In genomic region chr13:70282731-70283130, GRCm38 (mm10) we compare ENCODE assay signal across 20 mouse cellular contexts.
DNase-seq lines count a peak whose midpoint lies in the region; ATAC-seq and TF ChIP-seq lines count a peak whose summit lies in the region.
"Had no signal": no experiment of that assay in that cellular context is flagged by ENCODE, and none has a peak within 500 bp of the region (broad histone marks: within the 10 kb centered on the region; RNA-seq: fewer than 3 reads in every experiment).

No protein-coding gene starts in this region.

- no peaks in the 10 kb centered on the region for H3K27me3 ChIP-seq in hindbrain, embryonic 14.5 days (ENCODE audit: control insufficient read depth, insufficient read depth, low read length)
- H3K27me3 ChIP-seq in hindbrain, embryonic 11.5 days (ENCODE audit: control insufficient read depth, insufficient read depth, low read length), result no peaks in the 10 kb centered on the region
- H3K27me3 ChIP-seq in embryonic facial prominence, embryonic 10.5 days (replicated peaks; ENCODE audit: low read depth, poor library complexity, severe bottlenecking), result no peaks in the 10 kb centered on the region
- H3K27me3 ChIP-seq in limb, embryonic 12.5 days, result no peaks in the 10 kb centered on the region
- no peaks in the 10 kb centered on the region for H3K27me3 ChIP-seq in neural tube, embryonic 13.5 days
- H3K27me3 ChIP-seq: stomach, embryonic 15.5 days had no signal

- no peak overlapping the region for H3K4me2 ChIP-seq in hindbrain, embryonic 14.5 days (replicated peaks)
- no peak overlapping the region for H3K4me2 ChIP-seq in hindbrain, embryonic 11.5 days (replicated peaks; ENCODE audit: low read depth, low read length)
- no peak overlapping the region for H3K4me2 ChIP-seq in limb, embryonic 12.5 days
- H3K4me2 ChIP-seq in neural tube, embryonic 13.5 days, result no peak overlapping the region
- H3K4me2 ChIP-seq: heart, embryonic 11.5 days; stomach, embryonic 15.5 days had no signal

- intact Hi-C loops in heart, postnatal 10 days (cut with DNase I), result no loop called here
- intact Hi-C loops in gastrocnemius, adult 2 months (cut with DNase I), result no loop called here

- TF ChIP-seq CTCF in gastrocnemius, adult 2 months (IDR thresholded peaks at IDR 0.05), result no peak

- H3K4me1 ChIP-seq in hindbrain, embryonic 14.5 days (replicated peaks; ENCODE audit: control insufficient read depth, insufficient read depth, low read length), result peaks cover 19% of the 10 kb centered on the region; the same call in 1 of the 2 replicates
- no peaks in the 10 kb centered on the region for H3K4me1 ChIP-seq in hindbrain, embryonic 11.5 days (replicated peaks; ENCODE audit: control insufficient read depth, insufficient read depth, low read length)
- H3K4me1 ChIP-seq in embryonic facial prominence, embryonic 10.5 days, result peaks cover 6% of the 10 kb centered on the region; the same call in 1 of the 2 replicates
- H3K4me1 ChIP-seq in limb, embryonic 12.5 days (replicated peaks), result peaks cover 29% of the 10 kb centered on the region
- H3K4me1 ChIP-seq in neural tube, embryonic 13.5 days (replicated peaks), result peaks cover 36% of the 10 kb centered on the region

- whole genome bisulfite sequencing in hindbrain, embryonic 14.5 days, result 30% methylated on average over 4 of the region's 4 CpGs
- WGBS in hindbrain, embryonic 11.5 days, result 45% methylated on average over 4 of the region's 4 CpGs
- 46% methylated on average over 4 of the region's 4 CpGs for WGBS in embryonic facial prominence, embryonic 10.5 days
- 6% methylated on average over 4 of the region's 4 CpGs for WGBS in limb, embryonic 12.5 days
- 12% methylated on average over 4 of the region's 4 CpGs for WGBS in neural tube, embryonic 13.5 days

- peak overlapping the region; percentile 59 for H3K27ac ChIP-seq in hindbrain, embryonic 14.5 days
- no peak overlapping the region for H3K27ac ChIP-seq in hindbrain, embryonic 11.5 days (ENCODE audit: low read depth, low read length)
- no peak overlapping the region for H3K27ac ChIP-seq in embryonic facial prominence, embryonic 10.5 days (replicated peaks)
- H3K27ac ChIP-seq in limb, embryonic 12.5 days, result no peak overlapping the region
- H3K27ac ChIP-seq in neural tube, embryonic 13.5 days (replicated peaks), result peak overlapping the region; percentile 86
- H3K27ac ChIP-seq in gastrocnemius, adult 2 months, result no peak overlapping the region
- H3K27ac ChIP-seq: liver, embryonic 14.5 days; stomach, embryonic 15.5 days had no signal

- H3K36me3 ChIP-seq in hindbrain, embryonic 14.5 days (replicated peaks; ENCODE audit: control insufficient read depth, insufficient read depth), result no peaks in the 10 kb centered on the region
- H3K36me3 ChIP-seq in hindbrain, embryonic 11.5 days (ENCODE audit: control insufficient read depth, insufficient read depth, low read length), result no peaks in the 10 kb centered on the region
- H3K36me3 ChIP-seq in embryonic facial prominence, embryonic 10.5 days (replicated peaks), result no peaks in the 10 kb centered on the region
- H3K36me3 ChIP-seq in limb, embryonic 12.5 days, result no peaks in the 10 kb centered on the region
- H3K36me3 ChIP-seq in neural tube, embryonic 13.5 days, result no peaks in the 10 kb centered on the region
- H3K36me3 ChIP-seq: stomach, embryonic 15.5 days had no signal

- no peak overlapping the region for H3K4me3 ChIP-seq in hindbrain, embryonic 14.5 days (replicated peaks; ENCODE audit: low read length)
- no peak overlapping the region for H3K4me3 ChIP-seq in hindbrain, embryonic 11.5 days (ENCODE audit: low read depth, low read length)
- no peak overlapping the region for H3K4me3 ChIP-seq in embryonic facial prominence, embryonic 10.5 days
- no peak overlapping the region for H3K4me3 ChIP-seq in limb, embryonic 12.5 days (replicated peaks)
- no peak overlapping the region for H3K4me3 ChIP-seq in neural tube, embryonic 13.5 days
- no peak overlapping the region for H3K4me3 ChIP-seq in gastrocnemius, adult 2 months
- H3K4me3 ChIP-seq: stomach, embryonic 15.5 days had no signal

- no peak for ATAC-seq in hindbrain, embryonic 14.5 days (ENCODE audit: low FRiP score)
- ATAC-seq in hindbrain, embryonic 11.5 days (ENCODE audit: low FRiP score), result no peak
- ATAC-seq in limb, embryonic 12.5 days (ENCODE audit: insufficient number of reproducible peaks, insufficient read depth, low FRiP score, low TSS enrichment, low read depth), result peak; percentile 77; the same call in 1 of the 2 replicates
- 0 out of 2 replicates have a peak, but pooled peaks have one; percentile 54 for ATAC-seq in neural tube, embryonic 13.5 days (ENCODE audit: low read depth)
- ATAC-seq: lung, postnatal 0 days had no signal

- H3K9ac ChIP-seq in hindbrain, embryonic 14.5 days, result no peak overlapping the region
- no peak overlapping the region for H3K9ac ChIP-seq in hindbrain, embryonic 11.5 days (ENCODE audit: low read depth, low read length)
- H3K9ac ChIP-seq in limb, embryonic 12.5 days (replicated peaks), result no peak overlapping the region
- no peak overlapping the region for H3K9ac ChIP-seq in neural tube, embryonic 13.5 days
- H3K9ac ChIP-seq: liver, embryonic 14.5 days; stomach, embryonic 15.5 days had no signal

- DNase-seq in hindbrain, embryonic 14.5 days (ENCODE audit: low spot score), result no peak
- no peak for DNase-seq in hindbrain, embryonic 11.5 days (ENCODE audit: low spot score)
- DNase-seq in embryonic facial prominence, embryonic 10.5 days (ENCODE audit: low spot score), result peak; percentile 23
- no peak for DNase-seq in heart, postnatal 10 days
- DNase-seq in gastrocnemius, adult 2 months, result no peak
- no peak for DNase-seq in cerebellum, adult 11-12 months
- DNase-seq: adrenal gland, adult 2 months; cerebellum, adult 2 months; gastrocnemius, postnatal 36 days; heart, postnatal 4 days; kidney, adult 11 months; kidney, postnatal 10 days; layer of hippocampus, adult 9-11 months; spleen, adult 18-20 months had no signal

- no peaks in the 10 kb centered on the region for H3K9me3 ChIP-seq in hindbrain, embryonic 14.5 days (ENCODE audit: control insufficient read depth, low read length)
- H3K9me3 ChIP-seq in hindbrain, embryonic 11.5 days (ENCODE audit: control insufficient read depth, low read length), result no peaks in the 10 kb centered on the region
- no peaks in the 10 kb centered on the region for H3K9me3 ChIP-seq in embryonic facial prominence, embryonic 10.5 days
- H3K9me3 ChIP-seq in limb, embryonic 12.5 days, result no peaks in the 10 kb centered on the region
- no peaks in the 10 kb centered on the region for H3K9me3 ChIP-seq in neural tube, embryonic 13.5 days
- H3K9me3 ChIP-seq: stomach, embryonic 15.5 days had no signal

Comparison
In these comparisons a context has a peak if more than half of its experiments do, and no peak if none do; other contexts are left out.
1. H3K27ac ChIP-seq: peak in hindbrain, embryonic 14.5 days (single experiment) and neural tube, embryonic 13.5 days (single experiment); none in hindbrain, embryonic 11.5 days (single experiment), embryonic facial prominence, embryonic 10.5 days (single experiment), limb, embryonic 12.5 days (single experiment) and gastrocnemius, adult 2 months (single experiment).
2. ATAC-seq: peak in limb, embryonic 12.5 days (single experiment) and neural tube, embryonic 13.5 days (single experiment); none in hindbrain, embryonic 14.5 days (single experiment) and hindbrain, embryonic 11.5 days (single experiment).